Mouse (Mus musculus) inflammation-experienced regulatory T-cells, adult 6 months (primary cell): ENCODE measurements around the gene Ubash3b. TPM values are rescaled to one million over a fixed set of nuclear protein-coding genes. Genes with fewer than 3 reads are reported as not detected.

ENCODE experiments used
- ATAC-seq: one replicate; pipeline ENCODE4 v1.8.0; 2017
- polyA plus RNA-seq, 3 experiments: library from polyadenylated mRNA; unstranded; fragments of 100-300 nt; shearing (Covaris generic); gene quantifications; one replicate each; pipeline ENCODE4 v1.2.1; 2017

The Ubash3b gene
- 10 to 100 TPM; 18.8 to 20.6 (median 20.2) TPM for polyA plus RNA-seq

- no peak for ATAC-seq
Observed at GRCm38 (mm10) chr9:41161413-41161812, at the start of gene Ubash3b. Gene Ubash3b (minus strand): TSS chr9:41161697.

DNA sequence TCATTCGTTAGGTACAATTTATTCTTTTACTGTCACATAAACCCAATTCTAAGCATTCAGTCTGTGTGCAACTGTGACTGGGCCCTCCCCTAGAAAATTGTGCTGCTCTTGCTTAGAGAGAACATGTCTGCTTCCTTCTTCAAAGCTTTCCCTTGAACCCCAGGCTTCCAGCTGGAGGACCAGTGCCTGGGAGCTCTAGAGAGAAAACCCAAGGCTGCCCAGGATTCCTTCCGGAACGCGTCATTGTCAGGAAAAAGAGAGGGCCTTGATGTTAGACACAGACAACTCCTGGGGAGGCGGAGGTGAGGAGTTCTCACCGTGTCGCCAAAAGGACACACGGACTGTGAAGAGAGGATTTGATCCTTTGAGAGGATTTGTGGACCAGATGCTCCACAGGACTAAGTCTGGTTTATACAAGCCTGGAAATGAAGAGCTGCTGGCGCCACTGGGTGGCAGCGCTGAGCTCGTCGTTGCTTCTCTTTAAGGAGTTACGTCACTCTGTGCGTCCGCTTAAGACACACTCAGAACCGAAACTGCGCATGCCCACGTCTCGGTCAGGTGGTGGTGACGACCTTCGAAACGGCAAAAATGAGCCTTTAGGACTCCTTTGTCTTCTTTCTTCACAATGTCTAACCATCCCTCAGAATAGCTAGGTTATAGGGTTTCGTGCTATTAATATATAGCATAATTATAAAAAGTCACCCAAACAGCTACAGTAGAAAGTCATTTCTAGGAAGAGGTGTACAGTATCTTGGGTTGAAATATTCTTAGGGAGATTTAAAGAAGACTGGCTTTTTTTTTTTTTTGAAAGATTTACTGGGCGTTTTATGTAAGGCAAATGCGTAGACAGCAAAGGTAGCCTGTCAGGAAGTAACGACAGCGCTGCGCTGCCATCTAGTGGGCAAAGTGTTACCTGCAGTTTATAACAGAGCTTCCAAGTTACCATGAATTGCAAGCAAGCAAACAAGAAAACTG lies 45.9 kb upstream of the Ubash3b start:
- ATAC-seq = peak; percentile 98

- no peak for ATAC-seq
Observed at GRCm38 (mm10) chr9:41206717-41207116, 45.2 kb upstream of the Ubash3b start.

- ATAC-seq = no peak
Observed at GRCm38 (mm10) chr9:41205267-41205666, 43.8 kb upstream of the Ubash3b start.

- no peak for ATAC-seq
Observed at GRCm38 (mm10) chr9:41199456-41200252, 38.2 kb upstream of the Ubash3b start.

DNA sequence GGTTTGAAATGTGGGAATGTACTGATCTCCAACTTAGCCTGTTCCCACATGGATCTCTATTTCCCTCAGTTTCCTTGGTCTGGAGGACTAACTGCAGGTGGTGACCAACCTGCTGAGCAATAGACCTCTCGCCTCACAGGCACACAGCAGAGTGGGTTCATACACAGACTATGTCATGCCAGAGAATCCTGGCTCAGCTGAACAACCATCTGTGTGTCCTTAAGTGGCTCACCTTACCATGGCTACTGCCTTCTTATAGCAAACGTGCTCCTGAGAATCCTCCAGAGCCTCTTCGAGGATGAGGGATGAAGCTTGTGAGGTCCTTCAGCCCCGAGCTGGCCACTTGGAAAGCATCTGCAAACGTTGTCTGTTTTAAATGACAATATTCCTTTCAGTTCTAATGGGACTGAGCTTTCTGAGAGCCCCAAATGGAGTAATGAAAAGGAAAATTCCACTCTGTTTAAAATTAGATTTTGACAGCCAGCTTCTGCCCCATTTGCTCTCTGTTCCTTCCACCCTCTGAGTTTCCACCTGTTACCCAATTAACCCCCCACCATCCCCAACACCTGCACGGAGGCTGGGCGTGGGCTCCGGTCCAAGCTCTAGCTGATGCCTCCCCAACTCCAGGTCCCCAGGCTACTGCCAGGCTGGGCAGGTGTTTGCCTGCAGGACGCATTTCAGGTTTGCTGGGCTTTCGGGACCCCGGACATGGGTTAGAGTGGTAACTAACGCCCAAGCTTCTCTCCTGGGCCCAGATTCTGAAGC lies 37.2 kb upstream of the Ubash3b start:
- no peak for ATAC-seq

GRCm38 (mm10) chr9:41195742-41196311 lies 34.3 kb upstream of the Ubash3b start:
- no peak for ATAC-seq

DNA sequence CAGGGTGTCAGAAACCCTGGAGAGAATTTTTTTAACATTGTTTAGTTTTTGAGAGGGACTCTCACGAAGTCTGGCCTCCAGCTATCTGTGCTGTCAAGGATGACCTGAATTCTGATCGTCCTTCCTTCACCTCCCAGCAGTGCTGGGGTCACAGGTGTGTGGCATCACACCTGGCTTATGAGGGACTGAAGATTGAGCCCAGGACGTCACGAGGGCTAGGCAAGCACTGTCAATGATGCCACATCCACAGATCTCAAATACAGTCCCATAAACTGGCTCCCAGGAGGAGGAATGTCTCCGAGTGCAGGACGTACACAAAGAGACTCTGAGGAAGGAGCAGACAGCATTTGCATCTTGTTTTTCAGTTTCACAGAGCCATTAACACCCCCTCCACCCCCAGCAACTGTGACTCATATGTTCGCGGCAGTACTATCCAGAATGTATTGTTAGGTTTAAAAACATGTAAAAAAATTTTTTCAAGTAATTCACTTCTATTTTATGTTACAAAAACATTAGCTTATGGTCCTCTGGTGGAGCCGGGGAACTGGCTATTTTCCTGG lies 30.2 kb upstream of the Ubash3b start:
- ATAC-seq = no peak

GRCm38 (mm10) chr9:41190745-41191482 lies 29.4 kb upstream of the Ubash3b start:
- peak; percentile 80 for ATAC-seq

GRCm38 (mm10) chr9:41187939-41188338 lies 26.4 kb upstream of the Ubash3b start:
- ATAC-seq = no peak

DNA sequence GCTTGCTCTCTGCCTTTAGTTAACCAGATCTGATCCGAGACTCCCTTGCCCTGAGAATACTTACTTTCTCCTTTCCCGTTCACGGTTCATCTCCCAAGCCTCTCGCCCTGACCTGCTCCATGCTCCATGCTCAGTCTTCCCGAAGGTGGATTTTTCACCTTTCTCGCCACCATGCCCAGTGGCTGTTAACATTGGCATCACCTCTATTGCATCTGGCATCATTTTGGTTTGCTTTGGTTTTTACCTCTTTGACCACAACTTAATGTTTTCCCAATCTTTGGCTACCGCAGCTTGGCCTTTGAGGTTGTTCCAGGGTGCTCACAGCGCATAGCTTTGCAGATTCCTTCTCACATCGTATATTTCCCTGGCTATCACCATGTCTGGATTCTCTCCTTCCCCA lies 26.0 kb upstream of the Ubash3b start:
- no peak for ATAC-seq

GRCm38 (mm10) chr9:41185331-41185730 lies 23.8 kb upstream of the Ubash3b start:
- ATAC-seq = no peak

DNA sequence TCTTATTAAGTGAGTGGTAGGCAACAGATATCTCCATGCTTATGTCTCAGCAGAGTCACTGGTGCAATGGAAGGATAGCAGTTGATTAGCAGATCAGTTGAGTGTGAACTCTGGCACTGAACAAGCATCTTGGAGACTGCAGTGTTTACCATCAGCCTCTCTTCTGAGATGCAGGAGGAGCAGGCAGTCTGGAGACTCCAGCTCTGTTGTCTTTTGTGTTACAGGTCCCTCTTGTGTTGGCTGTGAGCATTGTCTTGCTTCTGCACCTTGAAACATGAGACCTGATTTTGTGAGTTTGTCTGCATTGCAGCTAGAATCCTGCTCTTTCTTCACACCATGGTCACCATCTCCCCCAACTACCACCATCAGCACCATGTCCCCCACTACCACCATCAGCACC lies 21.1 kb upstream of the Ubash3b start:
- ATAC-seq = peak; percentile 95

DNA sequence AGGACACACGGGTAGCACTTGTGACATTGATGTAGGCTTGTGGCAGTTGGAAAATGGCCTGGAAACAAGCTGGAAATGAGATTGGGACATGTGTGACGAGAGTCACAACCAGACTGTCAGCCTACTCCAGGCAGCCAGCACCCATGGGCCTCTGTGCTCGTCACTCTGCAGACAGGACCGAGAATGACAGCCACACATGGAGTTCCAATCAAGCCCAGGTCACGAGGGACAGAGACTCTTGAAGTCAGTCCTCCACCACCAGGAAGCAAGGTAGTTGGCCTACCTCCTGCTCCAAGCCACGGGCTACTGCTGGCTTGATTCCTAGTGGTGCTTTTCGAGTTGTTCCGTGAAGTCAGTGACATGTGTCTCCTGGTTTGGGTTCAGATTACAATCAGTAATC lies 20.3 kb upstream of the Ubash3b start:
- ATAC-seq = no peak

GRCm38 (mm10) chr9:41181372-41181771 lies 19.9 kb upstream of the Ubash3b start:
- ATAC-seq = peak; percentile 47

DNA sequence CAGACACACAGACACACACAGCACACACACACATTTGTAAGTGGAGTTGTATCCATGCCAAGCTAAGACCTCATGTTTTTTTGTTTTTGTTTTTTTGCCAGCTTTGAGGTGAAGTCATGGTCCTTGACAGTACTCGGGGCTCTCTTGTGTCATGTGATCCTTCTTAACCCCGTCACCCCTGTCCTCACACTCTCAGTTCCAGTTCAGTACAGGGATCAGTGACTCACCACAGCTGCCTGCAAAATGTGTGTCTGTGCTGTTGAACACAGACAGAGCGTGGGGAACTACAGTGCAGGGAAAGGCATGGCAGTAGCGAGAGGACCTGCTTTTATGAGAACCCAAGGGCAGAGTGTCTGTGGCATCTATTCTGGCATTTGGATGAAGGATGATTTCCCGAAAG lies 17.6 kb upstream of the Ubash3b start:
- no peak for ATAC-seq

GRCm38 (mm10) chr9:41173158-41173557 lies 11.7 kb upstream of the Ubash3b start:
- ATAC-seq = no peak

DNA sequence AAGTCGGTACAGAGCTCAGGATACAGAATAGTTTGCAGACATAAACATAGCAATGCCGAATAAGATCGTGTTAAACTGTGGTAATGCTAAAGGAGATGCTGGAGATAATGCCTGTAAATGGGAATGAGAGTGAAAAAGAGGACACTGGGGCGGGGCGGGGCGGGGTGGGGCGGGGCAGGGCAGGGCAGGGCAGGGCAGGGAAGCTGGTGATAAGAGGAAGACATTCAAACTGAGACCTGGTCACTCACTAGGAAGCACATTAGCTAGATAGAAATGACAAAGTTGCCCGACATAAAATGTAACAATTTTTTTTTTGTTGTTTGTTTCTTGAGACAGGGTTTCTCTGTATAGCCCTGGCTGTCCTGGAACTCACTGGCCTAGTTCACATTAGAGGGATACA lies 10.9 kb upstream of the Ubash3b start:
- no peak for ATAC-seq

DNA sequence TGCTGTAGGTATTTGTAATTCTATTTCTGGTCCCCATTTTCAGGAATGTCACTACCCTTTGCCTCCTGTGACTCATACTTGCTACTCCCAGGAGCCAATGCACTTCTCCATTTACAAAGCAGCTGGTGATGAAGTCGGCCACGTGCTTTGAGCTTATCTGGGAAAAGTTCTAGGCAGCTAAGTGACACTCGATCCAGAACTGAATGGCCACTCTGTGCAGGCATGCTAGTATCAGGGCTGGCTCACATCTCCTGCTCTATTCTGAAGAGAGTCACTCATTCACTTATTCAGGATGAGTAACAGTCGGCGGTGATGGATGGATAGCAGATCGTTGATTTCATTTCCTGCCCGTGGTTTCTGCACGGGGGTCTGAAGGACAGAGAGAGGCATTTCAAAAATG lies 8.5 kb upstream of the Ubash3b start:
- ATAC-seq = no peak

DNA sequence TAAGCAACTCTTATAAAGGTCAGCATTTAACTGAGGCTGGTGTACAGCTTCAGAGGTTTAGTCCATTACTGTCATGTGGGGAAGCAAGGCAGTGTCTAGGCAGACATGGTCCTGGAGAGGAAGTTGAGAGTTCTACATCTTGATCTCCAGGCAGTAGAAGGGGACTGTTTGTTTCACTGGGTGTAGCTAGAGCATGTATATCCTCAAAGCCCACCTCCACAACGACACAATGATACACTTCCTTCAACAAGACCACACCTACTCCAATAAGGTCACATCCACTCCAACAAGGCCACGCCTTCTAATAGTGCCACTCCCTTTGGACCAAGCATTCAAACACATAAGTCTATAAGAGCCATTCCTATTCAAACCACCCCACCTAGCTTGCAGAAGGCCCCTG lies 7.2 kb upstream of the Ubash3b start:
- ATAC-seq = peak; percentile 39

GRCm38 (mm10) chr9:41168206-41168605 lies 6.7 kb upstream of the Ubash3b start:
- ATAC-seq = no peak
